Mouse (Mus musculus) megakaryocyte-erythroid progenitor cell, adult 5-6 weeks (primary cell): ENCODE measurements at regions not wholly inside any gene's neighbourhood (a gene's known extent, or its start where the extent isn't known, plus 50 kb on each side); places are given as distances from the start of the nearest gene placed in this dataset.
A peak's percentile ranks its signal among the peaks of the same experiment; 100 is the strongest.

ENCODE experiments used
- ATAC-seq: replicated peaks from 2 replicates; pipeline ENCODE4 v1.8.0; 2016; ENCODE audit warnings: mild to moderate bottlenecking, inconsistent platforms; ENCODE audit not compliant: severe bottlenecking, poor library complexity, low FRiP score, low TSS enrichment

DNA sequence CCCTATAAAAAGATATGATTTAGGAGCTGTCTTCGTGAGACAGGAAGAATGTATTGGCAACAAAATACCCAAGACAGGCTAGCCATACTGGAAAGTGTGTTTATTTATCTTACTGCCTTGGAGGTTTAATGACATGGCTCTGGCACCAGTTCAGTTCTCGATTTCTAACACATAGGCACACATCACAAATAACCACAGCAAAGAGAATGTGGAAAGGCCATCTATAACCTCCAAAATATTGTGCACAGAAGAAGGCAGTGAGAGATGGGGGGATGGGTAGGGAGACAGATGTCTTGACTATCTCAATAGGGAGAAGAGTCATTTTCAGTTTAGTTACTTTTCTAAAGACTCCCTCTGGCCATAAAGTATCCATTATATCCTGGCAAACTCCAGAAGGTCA, 90.5 kb downstream of the Minar1 start:
- ATAC-seq: no peak

DNA sequence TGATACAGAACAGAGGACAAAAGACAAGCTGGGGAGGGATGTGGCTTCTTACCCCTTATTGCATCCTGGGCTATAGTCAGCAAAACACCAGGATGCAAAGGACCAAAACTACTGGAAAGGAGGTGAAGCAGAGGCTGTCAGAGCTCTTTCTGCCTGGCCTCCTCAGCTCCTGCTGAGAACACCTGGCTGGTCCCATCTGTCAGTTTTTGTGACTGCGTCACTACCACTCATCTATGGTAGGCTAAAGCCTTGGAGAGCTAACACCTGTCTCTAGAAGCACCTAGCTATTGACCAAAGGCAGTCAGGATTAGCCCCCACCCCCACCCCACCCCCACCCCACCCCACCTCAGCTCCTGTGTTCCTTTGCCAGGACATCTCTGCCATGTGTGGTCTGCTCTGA, 98.8 kb downstream of the Minar1 start:
- ATAC-seq: no peak

DNA sequence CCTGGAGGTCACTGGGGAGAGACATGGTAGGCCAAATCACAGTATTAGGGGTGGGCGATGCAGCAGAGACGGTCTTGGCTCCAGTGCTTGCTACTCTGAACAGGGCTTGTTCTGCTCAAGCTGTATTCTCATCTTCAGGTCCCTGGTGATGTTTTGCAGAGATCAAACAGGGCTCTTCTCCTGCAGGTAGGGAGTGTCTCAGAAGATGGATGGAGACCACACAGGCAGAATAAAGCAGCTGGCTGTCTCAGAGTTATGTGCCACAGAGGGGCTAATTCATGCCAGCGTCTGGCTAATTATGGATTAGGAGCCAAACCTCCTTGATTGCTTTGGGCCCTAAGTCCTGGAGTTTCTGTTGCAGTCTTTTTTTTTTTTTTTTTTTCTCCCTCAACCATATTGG, 99.2 kb downstream of the Minar1 start:
- no peak for ATAC-seq

DNA sequence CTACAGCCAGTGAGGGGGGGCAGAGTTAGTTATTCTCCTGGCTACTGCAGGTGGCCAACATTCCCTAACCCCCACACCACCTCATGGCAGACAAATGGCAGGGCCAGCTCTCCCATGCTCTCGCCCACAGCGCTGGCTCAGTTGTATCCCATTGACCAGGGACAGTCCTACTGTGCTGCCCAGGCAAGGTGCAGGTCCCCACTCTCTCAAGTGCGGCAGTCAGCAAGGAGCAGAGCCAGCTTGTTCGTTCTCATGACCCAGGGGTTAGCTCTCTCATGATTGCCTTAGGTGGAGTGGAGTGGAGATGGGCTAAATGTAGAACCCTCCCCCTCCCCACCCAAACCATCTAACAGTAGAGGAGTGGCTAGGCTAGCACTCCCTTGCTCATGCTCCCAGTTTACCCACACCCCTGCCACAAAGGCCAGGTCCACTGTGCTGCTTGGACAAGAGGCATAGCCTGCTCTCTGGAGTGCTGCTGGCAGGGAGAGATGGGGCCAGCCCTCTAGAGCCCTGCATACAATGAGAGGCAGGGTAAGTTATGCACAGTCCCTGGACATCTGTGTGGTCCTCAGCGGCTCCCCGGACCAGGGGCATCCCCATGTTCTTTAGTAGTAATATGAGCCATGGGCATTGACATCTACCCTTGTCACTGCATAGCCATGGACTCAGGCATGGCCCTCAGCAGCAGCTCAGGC, 114.4 kb downstream of the Minar1 start:
- ATAC-seq: no peak

DNA sequence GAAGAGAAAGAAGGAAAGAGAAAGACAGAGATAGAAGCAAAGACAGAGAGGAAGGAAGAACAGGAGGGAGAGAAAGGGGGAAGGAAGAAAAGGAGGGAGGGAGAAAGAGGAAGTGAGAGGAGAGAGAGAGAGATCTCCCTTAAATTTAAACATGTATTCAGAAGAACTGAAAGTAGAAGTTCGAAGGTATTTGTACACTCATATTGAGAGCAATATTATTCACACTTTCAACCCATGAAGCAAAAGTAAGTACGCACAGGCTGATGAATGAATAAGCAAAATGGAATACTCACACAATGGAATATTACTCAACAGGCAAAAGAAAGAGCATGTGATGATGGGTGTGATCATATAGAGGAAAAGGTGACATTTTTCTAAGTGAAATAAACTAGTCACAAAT, 120.8 kb downstream of the Minar1 start:
- ATAC-seq: no peak

DNA sequence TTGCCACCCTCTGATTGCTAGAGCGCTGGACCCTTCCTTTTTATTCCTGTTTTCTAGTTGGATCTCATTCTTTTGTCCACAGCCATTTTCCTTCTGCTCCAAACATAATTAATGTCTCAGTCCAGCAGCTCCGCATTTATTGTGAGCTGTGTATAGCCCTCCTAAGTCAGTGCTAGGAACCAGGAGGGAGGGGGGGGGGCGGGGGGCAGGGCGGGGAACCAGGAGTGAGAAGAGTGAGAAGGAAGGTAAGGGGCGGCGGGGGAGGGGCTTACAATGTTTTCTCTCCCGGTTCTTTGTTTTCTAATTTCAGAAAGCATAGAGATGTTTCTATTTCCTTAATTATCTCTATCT, 125.6 kb downstream of the Minar1 start:
- no peak for ATAC-seq

DNA sequence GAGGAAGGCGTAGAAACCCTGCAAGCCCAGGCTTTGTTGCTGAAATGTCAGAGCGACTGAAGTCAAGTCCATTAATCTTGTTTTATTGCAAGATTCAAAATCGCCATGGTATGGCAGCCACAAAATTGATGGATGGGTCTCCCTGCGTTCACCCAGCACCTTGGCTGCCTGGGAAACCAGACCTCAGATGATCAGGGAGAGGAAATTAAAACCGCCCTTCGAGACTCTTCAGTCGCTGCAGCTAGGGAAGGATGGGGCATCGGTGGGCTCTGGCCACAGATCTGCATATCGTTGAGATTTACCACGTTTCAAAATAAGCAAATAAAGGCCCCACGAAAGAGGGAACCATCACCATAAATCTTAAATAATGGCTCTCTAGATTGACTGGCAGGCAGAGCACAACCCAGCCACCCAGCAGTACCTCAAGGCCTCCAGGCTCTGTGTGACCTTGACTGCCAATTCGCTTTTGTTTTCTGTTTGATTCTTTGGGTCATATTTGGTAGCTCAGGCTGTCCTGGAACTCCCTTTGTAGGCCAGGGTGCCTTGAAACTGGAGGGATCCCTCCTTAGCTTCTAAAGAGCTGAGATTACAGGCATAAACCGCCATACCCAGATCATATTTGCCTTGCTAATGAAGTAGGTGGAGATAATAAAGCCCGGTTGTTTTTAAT, 126.1 kb downstream of the Minar1 start:
- ATAC-seq: no peak

DNA sequence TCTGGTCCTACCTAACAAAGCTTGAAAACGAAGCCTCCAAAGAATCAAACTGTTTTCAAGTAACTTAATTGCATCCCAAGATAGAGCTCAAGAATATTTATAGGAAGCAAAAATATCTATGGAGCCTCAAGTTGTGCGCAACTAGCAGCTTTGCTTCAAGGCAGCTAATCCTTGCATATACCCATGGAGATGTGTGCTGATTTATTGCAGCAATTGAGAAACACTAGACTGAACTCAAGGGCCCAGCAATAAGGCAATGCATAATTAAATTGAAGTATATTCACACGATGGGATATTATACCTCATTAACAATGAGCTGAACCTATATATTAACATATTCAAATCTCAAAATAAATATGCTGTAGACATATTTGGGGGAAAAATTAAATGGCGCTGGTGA, 135.3 kb downstream of the Minar1 start:
- no peak for ATAC-seq

- no peak for ATAC-seq
These were observed 143.5 kb downstream of the Minar1 start for GRCm38 (mm10) chr9:89479406-89479805.

GRCm38 (mm10) chr9:89461190-89461589, 161.7 kb downstream of the Minar1 start:
- peak; percentile 77 for ATAC-seq

DNA sequence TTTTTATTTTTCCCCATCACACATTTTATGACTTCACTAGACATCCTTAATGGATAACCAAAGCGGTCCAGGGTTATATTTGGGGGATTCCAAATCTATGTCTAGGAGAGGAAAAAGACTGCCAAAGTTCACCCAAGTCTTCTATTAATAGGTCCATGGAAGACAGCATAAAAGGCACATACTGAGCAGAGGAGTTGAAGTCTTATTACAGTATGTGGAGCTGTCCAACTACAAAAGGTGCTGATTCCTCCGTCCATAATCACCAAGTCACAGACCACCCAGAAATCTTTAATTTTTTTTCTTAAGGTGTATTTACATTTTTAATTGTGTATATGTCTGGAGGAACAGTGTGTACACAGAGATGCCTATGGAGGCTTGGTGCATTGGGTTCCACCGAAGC, 166.3 kb downstream of the Minar1 start:
- no peak for ATAC-seq

- no peak for ATAC-seq
These were observed 173.3 kb downstream of the Minar1 start for GRCm38 (mm10) chr9:89449656-89450055.
